Mouse (Mus musculus): ENCODE results near the gene Irf8.
"Not testable (repeated sequence)": the region's sequence is repeated elsewhere in the genome, so short reads cannot be mapped to it uniquely, and the experiment has no call there.

Gene Irf8

DNA sequence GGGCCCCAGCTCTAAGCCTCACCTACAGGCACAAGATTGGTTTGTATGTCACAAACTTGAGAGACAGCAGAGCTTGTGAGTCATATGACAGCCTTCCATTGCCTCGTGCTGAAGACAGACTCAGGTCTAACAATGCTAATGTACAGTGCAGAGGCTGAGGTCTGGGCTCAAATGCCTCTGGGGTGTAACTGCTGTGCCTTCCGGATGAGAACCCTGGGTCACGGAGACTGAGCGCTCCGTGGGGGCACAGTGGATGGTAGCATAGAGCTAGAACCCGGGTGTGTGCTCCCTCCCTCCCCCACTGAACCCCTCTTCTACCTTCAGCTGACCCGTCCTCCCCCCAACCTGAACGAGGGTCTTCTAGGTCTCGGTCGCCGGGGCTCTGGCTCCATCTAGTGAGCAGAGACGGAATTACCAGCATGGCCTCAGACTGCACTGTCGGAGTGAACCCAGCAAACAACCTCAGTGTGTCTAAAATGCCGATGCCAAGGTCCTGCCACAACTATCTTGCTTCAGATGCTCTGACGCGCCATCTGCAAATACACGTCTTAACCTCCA, 64.2 kb downstream of the Irf8 start:
- DNase-seq = peak; percentile 15 to 41

DNA sequence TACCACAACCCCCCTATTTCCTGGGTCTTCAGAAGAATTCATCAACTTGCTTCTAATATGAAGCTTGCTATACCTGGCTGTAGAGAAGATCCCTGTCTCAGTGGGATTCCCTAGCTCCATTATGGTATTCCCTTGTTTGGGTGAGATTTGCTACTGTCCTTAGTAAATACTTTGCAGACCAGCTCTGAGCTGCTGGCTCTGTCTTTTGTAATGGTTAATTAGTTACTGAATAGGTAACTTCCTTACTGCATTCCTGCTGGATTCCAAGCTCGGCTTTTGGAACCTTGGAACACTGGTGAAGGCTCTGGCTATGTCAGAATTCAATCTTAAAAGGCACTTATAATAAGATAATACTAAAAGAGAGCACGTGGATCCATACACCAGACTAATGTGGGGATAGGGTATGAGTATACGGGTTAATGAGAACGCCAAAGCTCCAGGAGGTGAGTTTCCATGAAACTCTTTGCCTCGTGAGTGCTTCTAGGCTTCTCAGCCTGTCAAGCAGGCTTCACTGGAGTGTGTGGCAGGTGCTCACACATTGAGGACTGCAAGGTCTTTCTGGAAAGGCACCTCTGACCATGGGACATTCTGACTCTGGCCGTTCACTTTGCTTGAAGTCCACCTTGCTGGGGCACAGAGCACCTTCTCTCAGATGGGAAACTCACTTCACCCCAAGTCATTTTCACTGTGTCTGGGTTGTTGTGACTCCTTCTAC, 67.7 kb downstream of the Irf8 start:
- not testable (repeated sequence) for DNase-seq

DNA sequence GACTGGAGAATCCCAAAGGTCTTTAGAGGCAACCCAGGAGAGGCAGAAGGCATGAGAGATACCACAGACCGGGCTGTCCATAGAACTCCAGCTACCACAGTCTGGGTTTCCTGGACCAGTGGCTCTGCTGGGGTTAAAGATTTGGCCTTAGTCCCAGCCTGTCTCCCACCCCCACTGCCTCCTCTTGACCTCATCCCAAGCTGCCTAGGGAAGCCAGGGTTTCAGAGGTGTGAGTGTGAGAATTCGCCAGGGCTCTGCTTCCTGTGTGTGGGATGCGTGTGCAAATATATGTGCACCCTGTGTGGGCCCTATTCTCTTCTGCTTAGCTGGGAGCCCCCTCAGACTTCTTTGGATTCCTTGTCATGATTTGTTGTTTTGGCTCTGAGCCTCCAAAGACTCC, 68.6 kb downstream of the Irf8 start:
- DNase-seq = no peak

Data from cerebellum, adult 18-20 months (tissue).